Mouse (Mus musculus): ENCODE measurements around the gene Svs3a. TPM values are rescaled to one million over a fixed set of nuclear protein-coding genes. Genes with fewer than 3 reads are reported as not detected.
"Not testable (repeated sequence)": the region's sequence is repeated elsewhere in the genome, so short reads cannot be mapped to it uniquely, and the experiment has no call there.

The Svs3a gene
- not detected in 2 replicates for polyA plus RNA-seq (2015; fragmentation: Nextera tagmentation; extraction: Ambion mirVana)

- not testable (repeated sequence) for H3K9ac ChIP-seq; H3K4me2 ChIP-seq; H3K27ac ChIP-seq; ATAC-seq (replicated peaks); H3K27me3 ChIP-seq (replicated peaks); H3K9me3 ChIP-seq; H3K4me1 ChIP-seq; H3K4me3 ChIP-seq; H3K36me3 ChIP-seq (replicated peaks)
- WGBS, result 81% methylated on average over 1 of the region's 1 CpGs
These were observed at the start of gene Svs3a for GRCm38 (mm10) chr2:164288968-164289367. Gene Svs3a (plus strand): TSS chr2:164289268.

DNA sequence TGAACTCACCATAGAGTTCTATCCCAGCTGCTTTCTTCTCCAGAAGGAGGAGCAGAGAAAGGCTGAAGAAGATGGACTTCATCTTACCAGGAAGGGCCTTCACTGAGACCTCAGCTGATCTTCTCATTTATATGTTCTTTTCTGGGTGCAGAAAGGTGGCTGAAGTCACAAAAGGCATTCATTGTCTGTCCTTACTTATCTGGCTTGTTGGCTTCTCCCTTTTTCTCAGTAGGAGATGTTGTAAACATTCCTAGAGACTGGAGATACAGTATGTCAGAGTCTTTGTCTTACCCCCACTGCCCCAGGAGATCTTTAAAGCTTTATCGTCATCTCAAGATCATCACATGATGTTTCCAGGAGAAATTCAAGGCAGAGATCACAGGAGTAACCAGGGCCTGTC lies 32.5 kb upstream of the Svs3a start, which contains the start of gene Svs3b:
Svs3b (minus strand) TSS at position 101 of the 400 bp plus-strand sequence.
- H3K27me3 ChIP-seq (replicated peaks); H3K36me3 ChIP-seq (replicated peaks); H3K4me2 ChIP-seq; H3K9ac ChIP-seq; H3K27ac ChIP-seq; H3K9me3 ChIP-seq; ATAC-seq (replicated peaks); H3K4me1 ChIP-seq; H3K4me3 ChIP-seq: not testable (repeated sequence)
- 89% methylated on average over 1 of the region's 1 CpGs for WGBS

- no peaks in the 10 kb centered on the region for H3K4me1 ChIP-seq
- ATAC-seq (replicated peaks), result no peak
- H3K9ac ChIP-seq, result no peak within 1 kb of the TSS
- no peaks in the 10 kb centered on the region for H3K36me3 ChIP-seq (replicated peaks)
- H3K4me3 ChIP-seq, result no peak within 1 kb of the TSS
- no peak within 1 kb of the TSS for H3K27ac ChIP-seq
- no peaks in the 10 kb centered on the region for H3K9me3 ChIP-seq
- 92% methylated on average over 4 of the region's 4 CpGs for WGBS
- no peak within 1 kb of the TSS for H3K4me2 ChIP-seq
- no peaks in the 10 kb centered on the region for H3K27me3 ChIP-seq (replicated peaks)
These were observed 10.7 kb upstream of the Svs3a start, which contains the start of gene Svs4 for GRCm38 (mm10) chr2:164278359-164278758. Gene Svs4 (minus strand): TSS chr2:164278459.

- Histone ChIP-seq H3K27ac (no peak overlapping the region), H3K9me3 (no peaks in the 10 kb centered on the region), H3K4me1 (no peaks in the 10 kb centered on the region), H3K36me3 (replicated peaks) (no peaks in the 10 kb centered on the region), H3K27me3 (replicated peaks) (no peaks in the 10 kb centered on the region), H3K4me3 (no peak overlapping the region), H3K4me2 (no peak overlapping the region), H3K9ac (no peak overlapping the region)
- no peak for ATAC-seq (replicated peaks)
- 87% methylated on average over 5 of the region's 5 CpGs for WGBS
These were observed 23.5 kb downstream of the Svs3a start for GRCm38 (mm10) chr2:164312599-164312998.

GRCm38 (mm10) chr2:164315460-164315859 lies 26.4 kb downstream of the Svs3a start:
- ATAC-seq (replicated peaks); H3K4me1 ChIP-seq; H3K36me3 ChIP-seq (replicated peaks); H3K27ac ChIP-seq; H3K27me3 ChIP-seq (replicated peaks); H3K4me2 ChIP-seq; H3K9ac ChIP-seq; H3K9me3 ChIP-seq; H3K4me3 ChIP-seq: not testable (repeated sequence)

DNA sequence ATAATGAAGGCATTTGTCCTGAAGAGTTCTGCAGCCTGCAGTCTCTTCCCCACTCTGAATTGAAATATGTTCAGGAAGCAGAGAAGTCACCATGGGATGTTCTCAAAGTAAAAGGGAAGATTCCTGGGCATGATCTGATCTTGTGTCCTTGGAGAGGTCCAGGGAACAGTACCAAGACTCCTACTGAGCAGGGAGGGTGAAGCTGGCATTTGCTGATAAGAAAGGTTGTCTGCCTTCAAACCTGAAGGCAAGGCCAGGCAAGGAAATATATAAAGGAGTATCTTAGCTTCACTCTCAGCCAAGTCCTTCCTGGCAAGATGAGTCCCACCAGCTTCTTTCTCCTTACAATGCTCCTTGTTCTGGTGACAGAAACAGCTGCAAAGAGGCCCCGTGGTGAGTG lies 27.4 kb downstream of the Svs3a start, which contains the start of gene Svs6:
Svs6 (plus strand) TSS at position 301 of the 400 bp plus-strand sequence.
- not testable (repeated sequence) for H3K36me3 ChIP-seq (replicated peaks); H3K27me3 ChIP-seq (replicated peaks); H3K9me3 ChIP-seq; H3K9ac ChIP-seq; H3K4me1 ChIP-seq; H3K4me3 ChIP-seq; H3K4me2 ChIP-seq; H3K27ac ChIP-seq; ATAC-seq (replicated peaks)
- 72% methylated on average over 1 of the region's 1 CpGs for WGBS

- Histone ChIP-seq H3K36me3 (replicated peaks) (no peaks in the 10 kb centered on the region), H3K27me3 (replicated peaks) (no peaks in the 10 kb centered on the region), H3K27ac (no peak overlapping the region), H3K9me3 (no peaks in the 10 kb centered on the region), H3K9ac (no peak overlapping the region), H3K4me2 (no peak overlapping the region), H3K4me1 (no peaks in the 10 kb centered on the region), H3K4me3 (no peak overlapping the region)
- WGBS, result 87% methylated on average over 6 of the region's 6 CpGs
- ATAC-seq (replicated peaks), result no peak
These were observed 31.9 kb downstream of the Svs3a start for GRCm38 (mm10) chr2:164320983-164321382.

- H3K4me3 ChIP-seq; H3K9ac ChIP-seq; H3K9me3 ChIP-seq; H3K27me3 ChIP-seq (replicated peaks); H3K27ac ChIP-seq; ATAC-seq (replicated peaks); H3K36me3 ChIP-seq (replicated peaks); H3K4me2 ChIP-seq; H3K4me1 ChIP-seq: not testable (repeated sequence)
- WGBS, result 84% methylated on average over 3 of the region's 3 CpGs
These were observed 43.4 kb downstream of the Svs3a start, which contains the start of gene Svs5 for GRCm38 (mm10) chr2:164332440-164332839. Gene Svs5 (plus strand): TSS chr2:164332740.

Other genes starting within 250 kb of the Svs3a start
- 19.6 and 21.1 TPM in 2 replicates for gene Stk4, start 218.9 kb upstream of the Svs3a start, polyA plus RNA-seq (2015; fragmentation: Nextera tagmentation; extraction: Ambion mirVana)
- gene Tomm34, start 218.1 kb upstream of the Svs3a start, polyA plus RNA-seq (2015; fragmentation: Nextera tagmentation; extraction: Ambion mirVana), result 52.9 and 53.4 TPM in 2 replicates
- gene Kcns1, start 118.2 kb upstream of the Svs3a start, polyA plus RNA-seq (2015; fragmentation: Nextera tagmentation; extraction: Ambion mirVana), result 1.3 and 1.7 TPM in 2 replicates
- gene Wfdc5, start 106.5 kb upstream of the Svs3a start, polyA plus RNA-seq (2015; fragmentation: Nextera tagmentation; extraction: Ambion mirVana), result not detected in 2 replicates
- not detected in 2 replicates for gene Wfdc12, start 98.7 kb upstream of the Svs3a start, polyA plus RNA-seq (2015; fragmentation: Nextera tagmentation; extraction: Ambion mirVana)
- not detected in 2 replicates for gene Wfdc15a, start 89.1 kb upstream of the Svs3a start, polyA plus RNA-seq (2015; fragmentation: Nextera tagmentation; extraction: Ambion mirVana)
- gene Wfdc15b, start 67.6 kb upstream of the Svs3a start, polyA plus RNA-seq (2015; fragmentation: Nextera tagmentation; extraction: Ambion mirVana), result not detected in 2 replicates
- not detected in 2 replicates for gene Svs2, start 50.8 kb upstream of the Svs3a start, polyA plus RNA-seq (2015; fragmentation: Nextera tagmentation; extraction: Ambion mirVana)
- gene Svs3b, start 32.6 kb upstream of the Svs3a start, polyA plus RNA-seq (2015; fragmentation: Nextera tagmentation; extraction: Ambion mirVana), result not detected in 2 replicates
- gene Svs4, start 10.8 kb upstream of the Svs3a start, polyA plus RNA-seq (2015; fragmentation: Nextera tagmentation; extraction: Ambion mirVana), result not detected in 2 replicates
- gene Svs6, start 27.5 kb downstream of the Svs3a start, polyA plus RNA-seq (2015; fragmentation: Nextera tagmentation; extraction: Ambion mirVana), result not detected in 2 replicates
- not detected in 2 replicates for gene Svs5, start 43.5 kb downstream of the Svs3a start, polyA plus RNA-seq (2015; fragmentation: Nextera tagmentation; extraction: Ambion mirVana)
- not detected in 2 replicates for gene Slpi, start 99.8 kb downstream of the Svs3a start, polyA plus RNA-seq (2015; fragmentation: Nextera tagmentation; extraction: Ambion mirVana)
- 0.05 TPM in 1 of 2 replicates, not detected in the other for gene Rbpjl, start 113.9 kb downstream of the Svs3a start, polyA plus RNA-seq (2015; fragmentation: Nextera tagmentation; extraction: Ambion mirVana)
- 0.65 and 0.89 TPM in 2 replicates for gene Matn4, start 115.9 kb downstream of the Svs3a start, polyA plus RNA-seq (2015; fragmentation: Nextera tagmentation; extraction: Ambion mirVana)
- gene Sdc4, start 154.6 kb downstream of the Svs3a start, polyA plus RNA-seq (2015; fragmentation: Nextera tagmentation; extraction: Ambion mirVana), result 6.7 and 7.1 TPM in 2 replicates
- 87.9 and 90.5 TPM in 2 replicates for gene Sys1, start 167.7 kb downstream of the Svs3a start, polyA plus RNA-seq (2015; fragmentation: Nextera tagmentation; extraction: Ambion mirVana)
- 2.4 and 3.5 TPM in 2 replicates for gene Gm20458, start 171.7 kb downstream of the Svs3a start, polyA plus RNA-seq (2015; fragmentation: Nextera tagmentation; extraction: Ambion mirVana)
- gene Trp53tg5, start 184.5 kb downstream of the Svs3a start, polyA plus RNA-seq (2015; fragmentation: Nextera tagmentation; extraction: Ambion mirVana), result not detected in 2 replicates
- gene Dbndd2, start 196.8 kb downstream of the Svs3a start, polyA plus RNA-seq (2015; fragmentation: Nextera tagmentation; extraction: Ambion mirVana), result 19.2 and 19.5 TPM in 2 replicates
- 97.7 and 101 TPM in 2 replicates for gene Pigt, start 208.3 kb downstream of the Svs3a start, polyA plus RNA-seq (2015; fragmentation: Nextera tagmentation; extraction: Ambion mirVana)

All from midbrain, embryonic 15.5 days (tissue).